Mouse (Mus musculus): Measurements from ENCODE around the gene Mc1r. TPM values are rescaled to one million over a fixed set of nuclear protein-coding genes. Genes with fewer than 3 reads are reported as not detected.
"Not testable (repeated sequence)": the region's sequence is repeated elsewhere in the genome, so short reads cannot be mapped to it uniquely, and the experiment has no call there.

Mc1r gene
- polyA plus RNA-seq, 1 experiment from 2014 or later, result not detected

- H3K36me3 ChIP-seq (ENCODE audit: insufficient read depth, low read length), result no peaks in the 10 kb centered on the region
- ATAC-seq, result peak; percentile 14
- H3K27ac ChIP-seq (ENCODE audit: low read length), result no peak overlapping the region
- WGBS, result 58% methylated on average over 8 of the region's 8 CpGs
- H3K4me2 ChIP-seq (replicated peaks; ENCODE audit: low read depth, low read length), result no peak overlapping the region
- H3K9me3 ChIP-seq (ENCODE audit: low read length), result no peaks in the 10 kb centered on the region
- H3K9ac ChIP-seq (replicated peaks; ENCODE audit: low read depth), result no peak overlapping the region
- peaks cover 32% of the 10 kb centered on the region for H3K27me3 ChIP-seq (replicated peaks; ENCODE audit: insufficient read depth, low read length)
- H3K4me1 ChIP-seq (ENCODE audit: insufficient read depth, low read depth, low read length), result no peaks in the 10 kb centered on the region
- DNase-seq (ENCODE audit: low spot score), result peak; percentile 14
- no peak overlapping the region for H3K4me3 ChIP-seq (ENCODE audit: low read depth, low read length)
- TF ChIP-seq CTCF (IDR thresholded peaks at IDR 0.05) (no peak), EP300 (IDR thresholded peaks at IDR 0.05) (no peak)
These were observed 3.2 kb downstream of the Mc1r start for GRCm38 (mm10) chr8:123410049-123410587.

GRCm38 (mm10) chr8:123410788-123411187 is 3.9 kb downstream of the Mc1r start:
- H3K9ac ChIP-seq (replicated peaks; ENCODE audit: low read depth), result no peak overlapping the region
- no peaks in the 10 kb centered on the region for H3K9me3 ChIP-seq (ENCODE audit: low read length)
- H3K4me1 ChIP-seq (ENCODE audit: insufficient read depth, low read depth, low read length), result no peaks in the 10 kb centered on the region
- no peak overlapping the region for H3K27ac ChIP-seq (ENCODE audit: low read length)
- no peak for DNase-seq (ENCODE audit: low spot score)
- H3K4me3 ChIP-seq (ENCODE audit: low read depth, low read length), result no peak overlapping the region
- H3K4me2 ChIP-seq (replicated peaks; ENCODE audit: low read depth, low read length), result no peak overlapping the region
- no peaks in the 10 kb centered on the region for H3K36me3 ChIP-seq (ENCODE audit: insufficient read depth, low read length)
- TF ChIP-seq CTCF (IDR thresholded peaks at IDR 0.05) (no peak), EP300 (IDR thresholded peaks at IDR 0.05) (no peak)
- H3K27me3 ChIP-seq (replicated peaks; ENCODE audit: insufficient read depth, low read length), result peaks cover 32% of the 10 kb centered on the region
- no peak for ATAC-seq
- WGBS, result 15% methylated on average over 11 of the region's 11 CpGs

GRCm38 (mm10) chr8:123411246-123411645 is 4.3 kb downstream of the Mc1r start, which contains the start of gene Tubb3:
TSS of gene Tubb3 (plus strand) at chr8:123411424.
- peaks cover 32% of the 10 kb centered on the region for H3K27me3 ChIP-seq (replicated peaks; ENCODE audit: insufficient read depth, low read length)
- DNase-seq (ENCODE audit: low spot score), result peak; percentile 26
- H3K36me3 ChIP-seq (ENCODE audit: insufficient read depth, low read length), result no peaks in the 10 kb centered on the region
- no peak for TF ChIP-seq CTCF (IDR thresholded peaks at IDR 0.05)
- TF ChIP-seq EP300 (IDR thresholded peaks at IDR 0.05), result no peak
- H3K4me2 ChIP-seq (replicated peaks; ENCODE audit: low read depth, low read length), result peak within 1 kb of the TSS; percentile 25; the same call in 1 of the 2 replicates
- no peaks in the 10 kb centered on the region for H3K9me3 ChIP-seq (ENCODE audit: low read length)
- ATAC-seq, result peak; percentile 48
- no peak within 1 kb of the TSS for H3K27ac ChIP-seq (ENCODE audit: low read length)
- H3K4me1 ChIP-seq (ENCODE audit: insufficient read depth, low read depth, low read length), result no peaks in the 10 kb centered on the region
- WGBS, result 0% methylated on average over 26 of the region's 29 CpGs
- H3K9ac ChIP-seq (replicated peaks; ENCODE audit: low read depth), result no peak within 1 kb of the TSS
- H3K4me3 ChIP-seq (ENCODE audit: low read depth, low read length), result no peak within 1 kb of the TSS; the same call in 1 of the 2 replicates

- no peak for DNase-seq (ENCODE audit: low spot score)
- H3K27me3 ChIP-seq (replicated peaks; ENCODE audit: insufficient read depth, low read length), result peaks cover 32% of the 10 kb centered on the region
- H3K4me1 ChIP-seq (ENCODE audit: insufficient read depth, low read depth, low read length), result no peaks in the 10 kb centered on the region
- ATAC-seq, result no peak
- TF ChIP-seq CTCF (IDR thresholded peaks at IDR 0.05) (no peak), EP300 (IDR thresholded peaks at IDR 0.05) (no peak)
- H3K27ac ChIP-seq (ENCODE audit: low read length), result no peak overlapping the region
- no peak overlapping the region for H3K4me2 ChIP-seq (replicated peaks; ENCODE audit: low read depth, low read length)
- no peak overlapping the region for H3K4me3 ChIP-seq (ENCODE audit: low read depth, low read length)
- no peaks in the 10 kb centered on the region for H3K36me3 ChIP-seq (ENCODE audit: insufficient read depth, low read length)
- 11% methylated on average over 16 of the region's 16 CpGs for WGBS
- H3K9me3 ChIP-seq (ENCODE audit: low read length), result no peaks in the 10 kb centered on the region
- H3K9ac ChIP-seq (replicated peaks; ENCODE audit: low read depth), result no peak overlapping the region
These were observed 4.9 kb downstream of the Mc1r start for GRCm38 (mm10) chr8:123411781-123412327.

- 5% methylated on average over 12 of the region's 12 CpGs for WGBS
- ATAC-seq (no peak), DNase-seq (ENCODE audit: low spot score) (no peak)
- no peak overlapping the region for H3K4me2 ChIP-seq (replicated peaks; ENCODE audit: low read depth, low read length)
- TF ChIP-seq EP300 (IDR thresholded peaks at IDR 0.05) (no peak), CTCF (IDR thresholded peaks at IDR 0.05) (no peak)
- no peaks in the 10 kb centered on the region for H3K36me3 ChIP-seq (ENCODE audit: insufficient read depth, low read length)
- no peak overlapping the region for H3K4me3 ChIP-seq (ENCODE audit: low read depth, low read length)
- no peaks in the 10 kb centered on the region for H3K4me1 ChIP-seq (ENCODE audit: insufficient read depth, low read depth, low read length)
- no peak overlapping the region for H3K27ac ChIP-seq (ENCODE audit: low read length)
- H3K9ac ChIP-seq (replicated peaks; ENCODE audit: low read depth), result no peak overlapping the region
- H3K9me3 ChIP-seq (ENCODE audit: low read length), result no peaks in the 10 kb centered on the region
- peaks cover 32% of the 10 kb centered on the region for H3K27me3 ChIP-seq (replicated peaks; ENCODE audit: insufficient read depth, low read length)
These were observed 5.8 kb downstream of the Mc1r start for GRCm38 (mm10) chr8:123412560-123413170.

GRCm38 (mm10) chr8:123414255-123414654 is 7.3 kb downstream of the Mc1r start:
- ATAC-seq, result no peak
- Histone ChIP-seq H3K4me2 (replicated peaks; ENCODE audit: low read depth, low read length) (no peak overlapping the region), H3K9ac (replicated peaks; ENCODE audit: low read depth) (no peak overlapping the region), H3K4me3 (ENCODE audit: low read depth, low read length) (no peak overlapping the region), H3K27me3 (replicated peaks; ENCODE audit: insufficient read depth, low read length) (peaks cover 32% of the 10 kb centered on the region), H3K9me3 (ENCODE audit: low read length) (no peaks in the 10 kb centered on the region), H3K4me1 (ENCODE audit: insufficient read depth, low read depth, low read length) (no peaks in the 10 kb centered on the region), H3K36me3 (ENCODE audit: insufficient read depth, low read length) (no peaks in the 10 kb centered on the region), H3K27ac (ENCODE audit: low read length) (no peak overlapping the region)
- WGBS, result 11% methylated on average over 9 of the region's 9 CpGs
- TF ChIP-seq CTCF (IDR thresholded peaks at IDR 0.05) (no peak), EP300 (IDR thresholded peaks at IDR 0.05) (no peak)
- DNase-seq (ENCODE audit: low spot score), result no peak

- H3K4me3 ChIP-seq (ENCODE audit: low read depth, low read length); ATAC-seq; H3K27ac ChIP-seq (ENCODE audit: low read length); DNase-seq (ENCODE audit: low spot score); H3K4me2 ChIP-seq (replicated peaks; ENCODE audit: low read depth, low read length); H3K9ac ChIP-seq (replicated peaks; ENCODE audit: low read depth); H3K9me3 ChIP-seq (ENCODE audit: low read length); H3K4me1 ChIP-seq (ENCODE audit: insufficient read depth, low read depth, low read length); H3K36me3 ChIP-seq (ENCODE audit: insufficient read depth, low read length): not testable (repeated sequence)
- H3K27me3 ChIP-seq (replicated peaks; ENCODE audit: insufficient read depth, low read length), result peaks cover 26% of the 10 kb centered on the region
- 73% methylated on average over 5 of the region's 5 CpGs for WGBS
These were observed 8.2 kb downstream of the Mc1r start for GRCm38 (mm10) chr8:123414997-123415696.
